Mouse (Mus musculus) ZHBTc4 (cell line): ENCODE results near the gene Ear14.
"Not testable (repeated sequence)": the region's sequence is repeated elsewhere in the genome, so short reads cannot be mapped to it uniquely, and the experiment has no call there.

Source experiments
- DNase-seq: peaks from one replicate; pipeline ENCODE4 v3.0.0-alpha.2; 2011; ENCODE audit warnings: low read depth, low spot score

The Ear14 gene

DNA sequence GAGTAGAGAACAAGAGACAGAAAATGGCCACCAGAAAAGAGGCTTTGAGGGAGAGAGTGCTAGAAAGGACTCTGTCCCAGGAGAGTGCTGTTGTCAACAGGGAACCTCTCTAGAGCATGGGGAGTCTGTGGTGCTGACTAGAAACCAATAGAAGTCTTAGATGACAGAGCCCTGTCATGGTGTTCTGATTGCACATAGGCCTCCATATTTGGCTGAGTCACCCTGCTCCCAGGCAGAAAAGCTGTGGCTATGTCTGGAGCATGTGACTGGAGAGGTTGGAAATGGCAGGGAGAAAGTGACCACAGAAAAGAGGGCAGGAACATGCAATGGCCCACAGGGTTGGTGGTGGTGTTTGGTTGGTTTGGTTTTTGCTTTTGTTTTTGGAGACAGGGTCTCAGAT lies 49.0 kb downstream of the Ear14 start:
- not testable (repeated sequence) for DNase-seq

DNA sequence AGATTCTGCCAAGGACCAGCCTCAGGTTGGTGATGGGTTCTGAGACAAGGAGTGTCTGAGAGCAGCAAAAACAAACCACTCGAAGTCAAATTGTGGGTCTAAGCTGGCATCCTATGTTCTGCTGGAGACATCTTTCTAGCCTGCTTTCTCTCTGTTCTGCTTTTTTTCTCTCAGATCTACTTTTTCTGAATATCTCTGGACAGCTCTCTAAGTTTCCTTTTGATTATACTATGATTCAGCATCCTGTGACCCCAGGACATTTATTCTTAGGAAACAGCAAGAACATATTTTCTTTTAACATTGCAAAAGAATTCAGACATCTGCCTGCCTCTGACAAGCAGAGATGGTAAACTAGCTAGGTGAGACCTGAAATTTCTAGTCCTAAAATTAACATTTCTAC lies 50.4 kb downstream of the Ear14 start:
- DNase-seq: no peak
